Mouse (Mus musculus) heart, embryonic 10.5 days (tissue): ENCODE data around the gene Mlycd. TPM values are rescaled to one million over a fixed set of nuclear protein-coding genes. Genes with fewer than 3 reads are reported as not detected.
A peak's percentile ranks its signal among the peaks of the same experiment; 100 is the strongest.

Source experiments
- DNase-seq: peaks from one replicate; pipeline ENCODE4 v3.0.0-alpha.2; 2017; ENCODE audit warnings: low spot score
- H3K27ac ChIP-seq: fragments of 300-500 bp; sonication (generic); 2 replicates; pipeline ENCODE4 v1.5.1; 2016; ENCODE audit warnings: mild to moderate bottlenecking
- H3K27me3 ChIP-seq: fragments of 300-500 bp; sonication (generic); 2 replicates; pipeline ENCODE4 v1.6.1; 2016; ENCODE audit warnings: mild to moderate bottlenecking; ENCODE audit not compliant: poor library complexity, insufficient read depth, severe bottlenecking
- H3K36me3 ChIP-seq: fragments of 300-500 bp; sonication (generic); 2 replicates; pipeline ENCODE4 v1.6.1; 2016; ENCODE audit warnings: mild to moderate bottlenecking, moderate library complexity
- H3K4me1 ChIP-seq: fragments of 300-500 bp; sonication (generic); 2 replicates; pipeline ENCODE4 v1.6.1; 2016; ENCODE audit warnings: mild to moderate bottlenecking
- H3K4me3 ChIP-seq: fragments of 300-500 bp; sonication (generic); 2 replicates; pipeline ENCODE4 v1.5.1; 2016; ENCODE audit warnings: mild to moderate bottlenecking, moderate library complexity
- H3K9me3 ChIP-seq: fragments of 300-500 bp; sonication (generic); 2 replicates; pipeline ENCODE4 v1.6.1; 2016; ENCODE audit warnings: mild to moderate bottlenecking, moderate library complexity
- WGBS: fragments of 180-500 bp; shearing (Covaris S2); methylation state at CpG from one replicate; pipeline ENCODE4 v1.1.7; 2016; 5-methylcytosine and 5-hydroxymethylcytosine counted together
- polyA plus RNA-seq: library from polyadenylated mRNA; unstranded; fragments of >200 nt; fragmentation: Nextera tagmentation; extraction: Ambion mirVana; gene quantifications from 2 replicates; pipeline ENCODE4 v1.2.1, GENCODE M21; 2016

Mlycd gene
- polyA plus RNA-seq, 1 experiment from 2014 or later, result 15.2 TPM

GRCm38 (mm10) chr8:119428766-119429327 is 34.2 kb downstream of the Mlycd start:
- H3K27ac ChIP-seq, result 0 out of 2 replicates have a peak overlapping the region, but pooled peaks have one; percentile 22
- WGBS, result 68% methylated on average over 5 of the region's 5 CpGs
- no peaks in the 10 kb centered on the region for H3K9me3 ChIP-seq
- peaks cover 53% of the 10 kb centered on the region for H3K4me1 ChIP-seq
- no peak overlapping the region for H3K4me3 ChIP-seq
- DNase-seq, result no peak
- H3K36me3 ChIP-seq, result no peaks in the 10 kb centered on the region
- H3K27me3 ChIP-seq, result peaks cover 26% of the 10 kb centered on the region

GRCm38 (mm10) chr8:119429552-119429951 is 34.9 kb downstream of the Mlycd start:
- no peaks in the 10 kb centered on the region for H3K9me3 ChIP-seq
- 79% methylated on average over 3 of the region's 3 CpGs for WGBS
- H3K4me1 ChIP-seq, result peaks cover 49% of the 10 kb centered on the region
- H3K36me3 ChIP-seq, result no peaks in the 10 kb centered on the region
- H3K27me3 ChIP-seq, result peaks cover 33% of the 10 kb centered on the region
- no peak overlapping the region for H3K4me3 ChIP-seq
- H3K27ac ChIP-seq, result 0 out of 2 replicates have a peak overlapping the region, but pooled peaks have one; percentile 22
- no peak for DNase-seq

GRCm38 (mm10) chr8:119430250-119430649 is 35.6 kb downstream of the Mlycd start:
- H3K27ac ChIP-seq, result peak overlapping the region; percentile 36; the same call in 1 of the 2 replicates
- 79% methylated on average over 8 of the region's 8 CpGs for WGBS
- no peak for DNase-seq

GRCm38 (mm10) chr8:119430690-119431089 is 36.0 kb downstream of the Mlycd start:
- no peak for DNase-seq
- Histone ChIP-seq H3K9me3 (no peaks in the 10 kb centered on the region), H3K27me3 (peaks cover 45% of the 10 kb centered on the region), H3K4me3 (no peak overlapping the region), H3K36me3 (no peaks in the 10 kb centered on the region), H3K4me1 (peaks cover 41% of the 10 kb centered on the region), H3K27ac (no peak overlapping the region)
- WGBS, result 72% methylated on average over 7 of the region's 7 CpGs

More at GRCm38 (mm10) chr8:119430250-119430649, 35.6 kb downstream of the Mlycd start:
- Histone ChIP-seq H3K36me3 (no peaks in the 10 kb centered on the region), H3K4me1 (peaks cover 45% of the 10 kb centered on the region), H3K9me3 (no peaks in the 10 kb centered on the region), H3K27me3 (peaks cover 40% of the 10 kb centered on the region), H3K4me3 (no peak overlapping the region)

GRCm38 (mm10) chr8:119432372-119432771 is 37.7 kb downstream of the Mlycd start:
- no peak overlapping the region for H3K27ac ChIP-seq
- WGBS, result 47% methylated on average over 3 of the region's 3 CpGs
- no peaks in the 10 kb centered on the region for H3K9me3 ChIP-seq

DNA sequence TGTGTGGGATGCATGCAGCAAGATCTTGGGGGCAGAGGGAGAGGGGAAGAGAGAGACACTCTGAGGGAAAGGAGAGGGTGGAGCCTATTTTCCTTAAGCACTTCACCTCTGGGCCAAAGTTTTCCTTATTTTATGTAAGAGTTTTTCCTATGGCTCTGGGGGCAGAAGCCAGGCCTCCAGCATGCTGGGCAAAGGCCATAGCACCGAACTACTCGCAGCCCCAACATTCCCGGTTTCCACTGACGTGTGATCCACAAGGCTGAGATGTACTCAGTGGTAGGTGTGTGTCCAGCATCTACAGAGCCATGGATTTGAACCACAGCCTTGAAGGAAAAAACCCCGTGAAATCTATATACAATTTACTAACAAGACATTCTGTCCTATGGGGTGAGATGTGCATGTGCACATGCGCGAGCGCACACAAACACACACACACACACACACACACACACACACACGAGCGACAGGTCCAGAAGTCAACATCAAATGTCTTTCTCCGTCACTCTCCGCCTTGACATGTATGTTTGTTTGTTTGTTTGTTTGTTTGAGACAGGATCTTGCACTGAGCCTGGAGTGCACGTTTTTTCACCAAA is 39.0 kb downstream of the Mlycd start, which contains the start of gene Osgin1:
TSS of gene Osgin1 (plus strand) at position 543 of the 593 bp plus-strand sequence.
- Histone ChIP-seq H3K4me1 (peaks cover 42% of the 10 kb centered on the region), H3K4me3 (no peak within 1 kb of the TSS), H3K27ac (no peak within 1 kb of the TSS; the same call in 1 of the 2 replicates), H3K9me3 (no peaks in the 10 kb centered on the region), H3K36me3 (no peaks in the 10 kb centered on the region), H3K27me3 (peaks cover 46% of the 10 kb centered on the region)
- 82% methylated on average over 13 of the region's 13 CpGs for whole genome bisulfite sequencing
- no peak for DNase-seq

More at GRCm38 (mm10) chr8:119432372-119432771, 37.7 kb downstream of the Mlycd start:
- no peaks in the 10 kb centered on the region for H3K36me3 ChIP-seq
- DNase-seq, result no peak
- H3K4me3 ChIP-seq, result no peak overlapping the region
- peaks cover 45% of the 10 kb centered on the region for H3K4me1 ChIP-seq
- peaks cover 48% of the 10 kb centered on the region for H3K27me3 ChIP-seq

- Histone ChIP-seq H3K36me3 (no peaks in the 10 kb centered on the region), H3K4me3 (no peak overlapping the region), H3K4me1 (peaks cover 37% of the 10 kb centered on the region), H3K27ac (no peak overlapping the region), H3K9me3 (no peaks in the 10 kb centered on the region), H3K27me3 (peaks cover 46% of the 10 kb centered on the region)
- no peak for DNase-seq
- 72% methylated on average over 6 of the region's 6 CpGs for WGBS
Observed at GRCm38 (mm10) chr8:119434569-119434968, 39.9 kb downstream of the Mlycd start.

- DNase-seq, result no peak
- H3K9me3 ChIP-seq, result no peaks in the 10 kb centered on the region
- H3K4me1 ChIP-seq, result peaks cover 39% of the 10 kb centered on the region
- WGBS, result 85% methylated on average over 7 of the region's 7 CpGs
- H3K4me3 ChIP-seq, result no peak overlapping the region
- no peaks in the 10 kb centered on the region for H3K36me3 ChIP-seq
- H3K27ac ChIP-seq, result no peak overlapping the region
- peaks cover 45% of the 10 kb centered on the region for H3K27me3 ChIP-seq
Observed at GRCm38 (mm10) chr8:119435527-119435926, 40.8 kb downstream of the Mlycd start.

- no peak for DNase-seq
- no peak overlapping the region for H3K4me3 ChIP-seq
- 83% methylated on average over 10 of the region's 10 CpGs for WGBS
- 0 out of 2 replicates have a peak overlapping the region, but pooled peaks have one; percentile 22 for H3K27ac ChIP-seq
- peaks cover 42% of the 10 kb centered on the region for H3K4me1 ChIP-seq
- H3K9me3 ChIP-seq, result no peaks in the 10 kb centered on the region
- H3K36me3 ChIP-seq, result no peaks in the 10 kb centered on the region
- peaks cover 50% of the 10 kb centered on the region for H3K27me3 ChIP-seq
Observed at GRCm38 (mm10) chr8:119436331-119436730, 41.7 kb downstream of the Mlycd start.

DNA sequence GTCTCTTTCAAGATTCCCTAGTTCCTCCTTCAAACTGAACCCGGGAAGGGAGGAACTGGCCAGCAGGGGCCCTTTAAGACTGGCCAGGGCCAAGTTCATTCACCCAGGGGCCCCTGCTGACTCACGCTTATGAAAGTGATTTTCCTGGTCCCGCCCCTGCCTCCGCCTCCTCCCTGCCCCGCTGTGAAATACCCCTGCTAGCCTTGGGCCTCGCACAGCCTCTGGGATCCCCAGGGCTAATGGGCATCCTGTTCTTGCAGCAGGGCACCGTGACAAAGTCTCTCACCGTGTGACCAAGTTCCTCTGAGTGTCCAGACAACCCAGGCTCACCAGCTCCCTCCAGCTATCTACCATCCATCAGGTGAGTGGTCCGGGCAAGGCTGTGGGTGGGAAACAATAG is 42.3 kb downstream of the Mlycd start:
- 14% methylated on average over 9 of the region's 9 CpGs for WGBS
- H3K4me1 ChIP-seq, result peaks cover 41% of the 10 kb centered on the region
- H3K27ac ChIP-seq, result peak overlapping the region; percentile 22; the same call in 1 of the 2 replicates
- H3K9me3 ChIP-seq, result no peaks in the 10 kb centered on the region
- no peaks in the 10 kb centered on the region for H3K36me3 ChIP-seq
- H3K27me3 ChIP-seq, result peaks cover 52% of the 10 kb centered on the region
- 0 out of 2 replicates have a peak overlapping the region, but pooled peaks have one; percentile 5 for H3K4me3 ChIP-seq
- DNase-seq, result no peak

DNA sequence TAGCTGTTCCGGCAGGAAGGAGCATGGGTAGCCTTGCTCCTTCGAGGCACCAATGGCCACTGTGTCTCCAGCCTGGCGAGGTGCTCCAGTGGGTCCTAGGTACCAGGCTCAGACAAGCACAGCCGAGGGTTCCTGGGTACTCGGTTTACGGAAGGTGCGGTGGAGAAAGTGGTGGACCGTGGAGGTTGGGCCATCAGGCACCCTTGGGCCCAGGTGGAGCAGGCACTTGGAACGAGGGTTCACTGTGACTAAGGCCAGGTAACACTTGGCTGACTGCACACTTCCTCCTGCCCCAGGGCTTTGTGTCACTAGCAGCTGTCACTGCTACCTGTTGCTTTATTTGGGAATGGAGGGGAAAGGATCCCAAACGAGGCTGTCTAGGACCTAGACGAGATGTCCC is 42.8 kb downstream of the Mlycd start:
- DNase-seq, result no peak
- no peaks in the 10 kb centered on the region for H3K9me3 ChIP-seq
- peak overlapping the region; percentile 5; the same call in 1 of the 2 replicates for H3K4me3 ChIP-seq
- WGBS, result 71% methylated on average over 11 of the region's 11 CpGs
- H3K27ac ChIP-seq, result peak overlapping the region; percentile 22; the same call in 1 of the 2 replicates
- peaks cover 35% of the 10 kb centered on the region for H3K4me1 ChIP-seq
- H3K27me3 ChIP-seq, result peaks cover 55% of the 10 kb centered on the region
- H3K36me3 ChIP-seq, result no peaks in the 10 kb centered on the region

GRCm38 (mm10) chr8:119438876-119439275 is 44.2 kb downstream of the Mlycd start:
- Histone ChIP-seq H3K27me3 (peaks cover 67% of the 10 kb centered on the region), H3K4me1 (peaks cover 32% of the 10 kb centered on the region), H3K4me3 (no peak overlapping the region), H3K27ac (no peak overlapping the region), H3K9me3 (no peaks in the 10 kb centered on the region), H3K36me3 (no peaks in the 10 kb centered on the region)
- no peak for DNase-seq
- WGBS, result 82% methylated on average over 6 of the region's 6 CpGs

GRCm38 (mm10) chr8:119439424-119439823 is 44.7 kb downstream of the Mlycd start:
- WGBS, result 96% methylated on average over 2 of the region's 2 CpGs
- H3K4me1 ChIP-seq, result peaks cover 32% of the 10 kb centered on the region
- no peaks in the 10 kb centered on the region for H3K9me3 ChIP-seq
- DNase-seq, result no peak
- H3K36me3 ChIP-seq, result no peaks in the 10 kb centered on the region
- H3K27ac ChIP-seq, result no peak overlapping the region
- peaks cover 62% of the 10 kb centered on the region for H3K27me3 ChIP-seq
- no peak overlapping the region for H3K4me3 ChIP-seq
